Mouse (Mus musculus) cortical plate, adult 2 months (tissue): Measurements from ENCODE around the gene Sohlh2.

Experiments
- CTCF ChIP-seq: fragments of 200-500 bp; IDR thresholded peaks from 2 replicates; pipeline ENCODE4 v1.5.1; 2011; ENCODE audit warnings: mild to moderate bottlenecking, control low read depth, low read length; ENCODE audit not compliant: insufficient read depth; ENCODE audit errors: extremely low read depth
- POLR2A ChIP-seq: fragments of 200-500 bp; IDR thresholded peaks from 2 replicates; pipeline ENCODE4 v1.6.1; 2011; ENCODE audit warnings: mild to moderate bottlenecking, low read length, control low read depth; ENCODE audit not compliant: insufficient read depth; ENCODE audit errors: extremely low read depth

DNA sequence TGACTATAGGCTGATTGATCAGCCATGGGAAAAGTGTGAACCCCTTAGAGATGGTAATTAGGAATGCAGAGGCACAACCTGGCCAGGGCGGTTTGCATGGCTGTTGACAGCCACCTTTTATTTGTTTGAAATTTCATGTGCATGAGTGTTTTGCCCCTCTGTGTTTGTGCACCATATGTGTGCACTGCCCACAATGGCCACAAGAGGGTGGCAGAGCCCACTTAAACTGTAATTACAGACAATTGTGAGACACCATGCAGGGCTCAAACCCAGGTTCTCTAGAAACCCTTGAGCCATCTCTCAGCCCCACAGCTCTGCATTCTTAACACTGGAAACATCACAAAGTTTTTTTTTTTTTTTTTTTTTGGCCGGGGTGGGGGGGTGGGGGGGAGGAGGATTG lies 40.7 kb downstream of the Sohlh2 start:
- TF ChIP-seq POLR2A (no peak), CTCF (0 out of 2 replicates have a peak, but pooled peaks have one; percentile 19)
